Mouse (Mus musculus): ENCODE results near the gene St7. TPM values are rescaled to one million over a fixed set of nuclear protein-coding genes. Genes with fewer than 3 reads are reported as not detected.
"Not testable (repeated sequence)": the region's sequence is repeated elsewhere in the genome, so short reads cannot be mapped to it uniquely, and the experiment has no call there.

St7 gene
- polyA plus RNA-seq, 1 experiment from 2014 or later: 31.6 TPM

DNA sequence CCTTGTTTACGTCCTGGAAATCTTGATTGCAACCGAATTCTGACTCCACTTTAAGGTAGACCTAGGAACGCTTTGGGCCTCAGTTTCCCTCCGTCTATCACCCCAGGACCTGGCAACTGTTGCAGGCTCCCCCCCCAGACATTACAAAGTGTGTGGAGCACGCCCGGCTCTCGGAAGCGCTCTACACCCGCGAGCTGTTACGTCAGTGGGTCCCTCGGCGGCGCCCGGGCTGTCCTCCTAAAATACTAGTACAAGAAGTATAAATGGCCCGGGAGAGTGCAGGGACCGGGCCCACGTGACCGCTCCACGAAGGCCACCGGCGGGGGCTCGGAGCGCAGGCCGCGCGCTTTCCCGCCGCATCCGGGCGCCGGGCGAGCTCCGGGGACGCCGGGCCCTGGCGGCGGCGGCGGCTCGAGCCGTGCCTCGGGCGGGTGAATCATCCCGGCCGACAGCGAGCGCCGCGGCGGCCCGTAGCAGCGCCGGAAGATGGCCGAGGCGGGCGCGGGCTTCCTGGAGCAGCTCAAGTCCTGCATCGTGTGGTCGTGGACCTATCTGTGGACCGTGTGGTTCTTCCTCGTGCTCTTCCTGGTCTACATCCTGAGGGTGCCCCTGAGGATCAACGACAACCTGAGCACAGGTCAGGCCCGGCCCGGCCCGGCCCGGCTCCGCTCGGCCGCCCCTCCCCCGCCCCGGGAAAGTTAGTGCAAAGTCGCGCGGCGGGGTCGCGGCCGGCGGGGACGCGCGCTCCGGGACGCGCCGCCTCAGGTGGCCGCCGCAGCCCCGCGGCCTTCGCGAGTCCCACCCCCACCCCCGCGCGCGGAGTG, 1.2 kb downstream of the St7 start:
- peaks cover 4% of the 10 kb centered on the region; the same call in 1 of the 2 replicates for H3K36me3 ChIP-seq (ENCODE audit: control insufficient read depth, insufficient read depth, low read length)
- H3K9me3 ChIP-seq (ENCODE audit: control insufficient read depth, low read length): no peaks in the 10 kb centered on the region
- H3K4me3 ChIP-seq (ENCODE audit: control insufficient read depth in 1 of 2, insufficient read depth in 1 of 2, low read depth in 1 of 2, low read length in 2 of 2): peak overlapping the region; percentile 64 to 82
- under 1% methylated on average over 91 of the region's 97 CpGs for WGBS
- peaks cover 2 to 20% of the 10 kb centered on the region in 2 experiments; a peak in 3 of 4 replicates for H3K4me1 ChIP-seq (ENCODE audit: control insufficient read depth in 2 of 2, insufficient read depth in 2 of 2, low read length in 2 of 2)
- H3K27ac ChIP-seq (replicated peaks in 1 of 2; ENCODE audit: control insufficient read depth in 1 of 2, insufficient read depth in 1 of 2, low read depth in 2 of 2, low read length in 2 of 2): peak overlapping the region; percentile 84 to 95
- peak overlapping the region; percentile 66 for H3K4me2 ChIP-seq (ENCODE audit: low read length)
- H3K27me3 ChIP-seq (ENCODE audit: control insufficient read depth, insufficient read depth, low read length): no peaks in the 10 kb centered on the region
- ATAC-seq (ENCODE audit: insufficient number of reproducible peaks, insufficient read depth, low FRiP score, low read depth): peak; percentile 75
- peak overlapping the region; percentile 94 for H3K9ac ChIP-seq (ENCODE audit: low read length)

DNA sequence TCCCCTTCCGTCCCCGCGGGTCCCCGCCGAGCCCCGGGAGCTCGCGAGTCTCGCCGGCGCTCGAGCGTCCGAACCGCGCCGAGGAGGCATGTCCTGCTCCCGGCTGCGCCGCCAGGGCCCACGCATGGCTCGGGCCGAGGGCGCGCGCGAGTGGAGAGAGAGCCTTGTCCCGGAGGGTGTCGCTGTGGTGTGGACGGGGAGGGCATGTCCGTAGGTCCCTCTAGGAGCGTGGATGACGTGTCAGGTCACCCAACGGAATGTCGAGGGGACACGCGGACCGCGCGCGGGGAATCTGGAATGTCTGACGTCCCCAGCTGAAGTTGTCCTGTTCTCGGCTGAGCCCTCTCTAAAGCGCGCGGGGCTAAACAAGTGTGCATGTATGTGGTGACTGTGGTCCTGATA, 1.8 kb downstream of the St7 start:
- H3K4me1 ChIP-seq (ENCODE audit: control insufficient read depth in 2 of 2, insufficient read depth in 2 of 2, low read length in 2 of 2): peaks cover 2 to 20% of the 10 kb centered on the region in 2 experiments; a peak in 3 of 4 replicates
- H3K4me3 ChIP-seq (ENCODE audit: control insufficient read depth in 1 of 2, insufficient read depth in 1 of 2, low read depth in 1 of 2, low read length in 2 of 2): peak overlapping the region; percentile 64 to 82
- under 1% methylated on average over 44 of the region's 46 CpGs for WGBS
- peak overlapping the region; percentile 66 for H3K4me2 ChIP-seq (ENCODE audit: low read length)
- H3K9me3 ChIP-seq (ENCODE audit: control insufficient read depth, low read length): no peaks in the 10 kb centered on the region
- peaks cover 4% of the 10 kb centered on the region; the same call in 1 of the 2 replicates for H3K36me3 ChIP-seq (ENCODE audit: control insufficient read depth, insufficient read depth, low read length)
- ATAC-seq (ENCODE audit: insufficient number of reproducible peaks, insufficient read depth, low FRiP score, low read depth): peak; percentile 82
- H3K9ac ChIP-seq (ENCODE audit: low read length): peak overlapping the region; percentile 94
- no peaks in the 10 kb centered on the region for H3K27me3 ChIP-seq (ENCODE audit: control insufficient read depth, insufficient read depth, low read length)
- H3K27ac ChIP-seq (replicated peaks in 1 of 2; ENCODE audit: control insufficient read depth in 1 of 2, insufficient read depth in 1 of 2, low read depth in 2 of 2, low read length in 2 of 2): peak overlapping the region; percentile 81 to 95

- Histone ChIP-seq H3K27ac (replicated peaks in 1 of 2; ENCODE audit: control insufficient read depth in 1 of 2, insufficient read depth in 1 of 2, low read depth in 2 of 2, low read length in 2 of 2) (no peak overlapping the region), H3K4me3 (ENCODE audit: control insufficient read depth in 1 of 2, insufficient read depth in 1 of 2, low read depth in 1 of 2, low read length in 2 of 2) (no peak overlapping the region), H3K9me3 (ENCODE audit: control insufficient read depth, low read length) (no peaks in the 10 kb centered on the region), H3K4me2 (ENCODE audit: low read length) (peak overlapping the region; percentile 0; the same call in 1 of the 2 replicates), H3K27me3 (ENCODE audit: control insufficient read depth, insufficient read depth, low read length) (no peaks in the 10 kb centered on the region), H3K4me1 (ENCODE audit: control insufficient read depth in 2 of 2, insufficient read depth in 2 of 2, low read length in 2 of 2) (peaks cover 2 to 20% of the 10 kb centered on the region in 2 experiments; a peak in 3 of 4 replicates), H3K36me3 (ENCODE audit: control insufficient read depth, insufficient read depth, low read length) (peaks cover 4% of the 10 kb centered on the region; the same call in 1 of the 2 replicates), H3K9ac (ENCODE audit: low read length) (no peak overlapping the region)
- 49% methylated on average over 5 of the region's 5 CpGs for WGBS
- no peak for ATAC-seq (ENCODE audit: insufficient number of reproducible peaks, insufficient read depth, low FRiP score, low read depth)
These were observed 3.6 kb downstream of the St7 start for GRCm38 (mm10) chr6:17696321-17696734.

- 59% methylated on average over 7 of the region's 7 CpGs for WGBS
- Histone ChIP-seq H3K36me3 (ENCODE audit: control insufficient read depth, insufficient read depth, low read length) (peaks cover 4% of the 10 kb centered on the region; the same call in 1 of the 2 replicates), H3K27ac (replicated peaks in 1 of 2; ENCODE audit: control insufficient read depth in 1 of 2, insufficient read depth in 1 of 2, low read depth in 2 of 2, low read length in 2 of 2) (no peak overlapping the region), H3K4me1 (ENCODE audit: control insufficient read depth in 2 of 2, insufficient read depth in 2 of 2, low read length in 2 of 2) (0 out of 4 replicates have a peak, but pooled peaks cover 0 to 5% of the 10 kb centered on the region in 2 experiments), H3K27me3 (ENCODE audit: control insufficient read depth, insufficient read depth, low read length) (no peaks in the 10 kb centered on the region), H3K4me2 (ENCODE audit: low read length) (no peak overlapping the region), H3K9ac (ENCODE audit: low read length) (no peak overlapping the region), H3K9me3 (ENCODE audit: control insufficient read depth, low read length) (no peaks in the 10 kb centered on the region), H3K4me3 (ENCODE audit: control insufficient read depth in 1 of 2, insufficient read depth in 1 of 2, low read depth in 1 of 2, low read length in 2 of 2) (no peak overlapping the region)
- no peak for ATAC-seq (ENCODE audit: insufficient number of reproducible peaks, insufficient read depth, low FRiP score, low read depth)
These were observed 8.3 kb downstream of the St7 start for GRCm38 (mm10) chr6:17700936-17701612.

- not testable (repeated sequence) for H3K9me3 ChIP-seq (ENCODE audit: control insufficient read depth, low read length); H3K36me3 ChIP-seq (ENCODE audit: control insufficient read depth, insufficient read depth, low read length); H3K4me1 ChIP-seq (ENCODE audit: control insufficient read depth in 2 of 2, insufficient read depth in 2 of 2, low read length in 2 of 2); H3K4me3 ChIP-seq (ENCODE audit: control insufficient read depth in 1 of 2, insufficient read depth in 1 of 2, low read depth in 1 of 2, low read length in 2 of 2); H3K27me3 ChIP-seq (ENCODE audit: control insufficient read depth, insufficient read depth, low read length); H3K27ac ChIP-seq (replicated peaks in 1 of 2; ENCODE audit: control insufficient read depth in 1 of 2, insufficient read depth in 1 of 2, low read depth in 2 of 2, low read length in 2 of 2); ATAC-seq (ENCODE audit: insufficient number of reproducible peaks, insufficient read depth, low FRiP score, low read depth); H3K9ac ChIP-seq (ENCODE audit: low read length); H3K4me2 ChIP-seq (ENCODE audit: low read length)
- 85% methylated on average over 1 of the region's 1 CpGs for WGBS
These were observed 11.3 kb downstream of the St7 start for GRCm38 (mm10) chr6:17704038-17704437.

DNA sequence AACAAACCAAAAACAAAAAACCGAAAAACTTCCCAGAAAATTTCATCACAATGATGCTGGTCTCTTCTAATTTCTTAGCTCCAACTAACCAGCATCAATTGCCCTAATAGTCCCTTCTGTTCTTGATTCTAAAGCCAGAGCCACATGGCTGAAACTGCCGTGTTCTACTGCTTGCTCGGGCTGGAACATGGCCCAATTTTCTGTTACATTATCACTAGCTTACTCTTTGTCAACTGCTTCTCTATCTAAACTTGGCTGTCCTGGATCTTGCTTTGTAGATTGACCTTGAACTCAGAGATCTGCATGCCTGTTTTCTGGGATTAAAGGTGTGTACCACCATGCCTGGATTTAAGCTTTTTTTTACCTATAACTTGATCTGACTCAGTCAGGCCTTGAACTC, 13.2 kb downstream of the St7 start:
- H3K4me3 ChIP-seq (ENCODE audit: control insufficient read depth in 1 of 2, insufficient read depth in 1 of 2, low read depth in 1 of 2, low read length in 2 of 2): no peak overlapping the region
- no peak overlapping the region for H3K4me2 ChIP-seq (ENCODE audit: low read length)
- ATAC-seq (ENCODE audit: insufficient number of reproducible peaks, insufficient read depth, low FRiP score, low read depth): no peak
- no peak overlapping the region for H3K27ac ChIP-seq (replicated peaks in 1 of 2; ENCODE audit: control insufficient read depth in 1 of 2, insufficient read depth in 1 of 2, low read depth in 2 of 2, low read length in 2 of 2)
- H3K9me3 ChIP-seq (ENCODE audit: control insufficient read depth, low read length): no peaks in the 10 kb centered on the region
- no peaks in the 10 kb centered on the region for H3K27me3 ChIP-seq (ENCODE audit: control insufficient read depth, insufficient read depth, low read length)
- WGBS: 48% methylated on average over 3 of the region's 3 CpGs
- H3K9ac ChIP-seq (ENCODE audit: low read length): no peak overlapping the region
- H3K36me3 ChIP-seq (ENCODE audit: control insufficient read depth, insufficient read depth, low read length): no peaks in the 10 kb centered on the region
- peaks cover 0 to 6% of the 10 kb centered on the region in 2 experiments; a peak in 1 of 4 replicates for H3K4me1 ChIP-seq (ENCODE audit: control insufficient read depth in 2 of 2, insufficient read depth in 2 of 2, low read length in 2 of 2)

GRCm38 (mm10) chr6:17718978-17719377, 26.2 kb downstream of the St7 start:
- WGBS: 93% methylated on average over 7 of the region's 7 CpGs
- Histone ChIP-seq H3K27me3 (ENCODE audit: control insufficient read depth, insufficient read depth, low read length) (no peaks in the 10 kb centered on the region), H3K4me3 (ENCODE audit: control insufficient read depth in 1 of 2, insufficient read depth in 1 of 2, low read depth in 1 of 2, low read length in 2 of 2) (no peak overlapping the region), H3K4me1 (ENCODE audit: control insufficient read depth in 2 of 2, insufficient read depth in 2 of 2, low read length in 2 of 2) (peaks cover 8 to 20% of the 10 kb centered on the region in 2 experiments; a peak in 3 of 4 replicates), H3K27ac (replicated peaks in 1 of 2; ENCODE audit: control insufficient read depth in 1 of 2, insufficient read depth in 1 of 2, low read depth in 2 of 2, low read length in 2 of 2) (no peak overlapping the region), H3K9ac (ENCODE audit: low read length) (no peak overlapping the region), H3K4me2 (ENCODE audit: low read length) (no peak overlapping the region), H3K36me3 (ENCODE audit: control insufficient read depth, insufficient read depth, low read length) (no peaks in the 10 kb centered on the region), H3K9me3 (ENCODE audit: control insufficient read depth, low read length) (no peaks in the 10 kb centered on the region)
- ATAC-seq (ENCODE audit: insufficient number of reproducible peaks, insufficient read depth, low FRiP score, low read depth): no peak
